Mouse (Mus musculus): ENCODE measurements around the gene Egfr. TPM values are rescaled to one million over a fixed set of nuclear protein-coding genes. Genes with fewer than 3 reads are reported as not detected.

Egfr gene
- polyA plus RNA-seq (2016; fragmentation: Nextera tagmentation; extraction: Ambion mirVana) = 1.4 and 1.7 TPM in 2 replicates

DNA sequence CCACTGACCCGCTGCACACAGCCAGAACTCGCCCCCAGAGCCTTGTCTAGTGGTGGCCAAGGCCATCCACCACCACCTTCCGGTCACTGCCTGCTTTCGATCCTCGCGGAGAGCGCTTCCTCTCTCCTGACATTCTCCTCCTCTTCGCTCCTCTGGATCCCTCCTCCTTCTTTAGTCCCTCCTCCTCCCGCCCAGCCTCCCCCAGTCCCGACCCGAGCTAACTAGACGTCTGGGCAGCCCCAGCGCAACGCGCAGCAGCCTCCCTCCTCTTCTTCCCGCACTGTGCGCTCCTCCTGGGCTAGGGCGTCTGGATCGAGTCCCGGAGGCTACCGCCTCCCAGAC is at the start of gene Egfr:
TSS of gene Egfr (plus strand) at position 197 of the 342 bp plus-strand sequence.
- H3K9me3 ChIP-seq (replicated peaks) = no peaks in the 10 kb centered on the region
- WGBS (ENCODE audit: insufficient replicate concordance) = 1% methylated on average over 21 of the region's 21 CpGs
- ATAC-seq = peak; percentile 73

GRCm38 (mm10) chr11:16703221-16703620 is 48.8 kb upstream of the Egfr start:
- no peak for ATAC-seq
- Histone ChIP-seq H3K4me2 (no peak overlapping the region), H3K9ac (no peak overlapping the region), H3K27me3 (replicated peaks) (no peaks in the 10 kb centered on the region), H3K9me3 (replicated peaks) (no peaks in the 10 kb centered on the region), H3K27ac (no peak overlapping the region), H3K36me3 (no peaks in the 10 kb centered on the region), H3K4me3 (no peak overlapping the region), H3K4me1 (no peaks in the 10 kb centered on the region)
- WGBS (ENCODE audit: insufficient replicate concordance) = 65% methylated on average over 3 of the region's 3 CpGs

More for the DNA sequence above, at the start of gene Egfr:
- Histone ChIP-seq H3K4me1 (0 out of 2 replicates have a peak, but pooled peaks cover 2% of the 10 kb centered on the region), H3K9ac (peak within 1 kb of the TSS; percentile 17; the same call in 1 of the 2 replicates), H3K4me2 (peak within 1 kb of the TSS; percentile 66), H3K27ac (no peak within 1 kb of the TSS), H3K4me3 (peak within 1 kb of the TSS; percentile 50), H3K27me3 (replicated peaks) (peaks cover 51% of the 10 kb centered on the region), H3K36me3 (no peaks in the 10 kb centered on the region)

DNA sequence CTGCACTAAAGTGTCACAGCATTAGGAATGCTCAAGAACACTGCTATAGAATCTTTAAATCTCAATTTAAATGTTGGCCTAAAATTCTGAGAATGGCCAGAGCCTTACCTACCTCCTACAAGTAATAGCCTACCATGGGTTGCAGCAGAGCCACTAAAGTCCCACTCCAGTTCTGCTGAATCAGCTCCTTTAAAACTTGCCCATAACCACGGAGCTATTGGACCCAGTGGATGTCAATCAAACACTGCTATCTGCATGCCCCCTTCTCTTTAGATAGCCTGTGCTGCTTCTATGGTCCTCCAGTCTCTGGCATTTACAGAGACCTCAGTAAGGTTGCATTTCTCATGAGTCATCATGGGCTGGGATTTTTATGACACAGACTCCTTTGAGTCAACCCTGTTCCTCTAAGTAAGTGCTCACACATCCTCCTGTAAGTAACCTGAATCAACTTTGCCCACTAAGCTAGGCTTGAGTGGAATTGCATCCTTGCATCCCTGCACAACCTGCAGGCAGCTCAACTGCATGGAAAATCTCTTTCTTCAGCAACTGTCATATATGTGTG is 16.8 kb upstream of the Egfr start:
- 21% methylated on average over 1 of the region's 1 CpGs for WGBS (ENCODE audit: insufficient replicate concordance)
- H3K4me1 ChIP-seq = no peaks in the 10 kb centered on the region
- no peak overlapping the region for H3K4me2 ChIP-seq
- no peak overlapping the region for H3K27ac ChIP-seq
- no peak for ATAC-seq
- no peaks in the 10 kb centered on the region for H3K27me3 ChIP-seq (replicated peaks)
- H3K4me3 ChIP-seq = no peak overlapping the region
- H3K36me3 ChIP-seq = no peaks in the 10 kb centered on the region
- H3K9ac ChIP-seq = no peak overlapping the region
- H3K9me3 ChIP-seq (replicated peaks) = no peaks in the 10 kb centered on the region

- Histone ChIP-seq H3K9me3 (replicated peaks) (no peaks in the 10 kb centered on the region), H3K4me2 (no peak overlapping the region), H3K27ac (no peak overlapping the region), H3K9ac (no peak overlapping the region), H3K27me3 (replicated peaks) (no peaks in the 10 kb centered on the region), H3K4me3 (no peak overlapping the region), H3K4me1 (no peaks in the 10 kb centered on the region), H3K36me3 (no peaks in the 10 kb centered on the region)
- no peak for ATAC-seq
- 46% methylated on average over 2 of the region's 2 CpGs for WGBS (ENCODE audit: insufficient replicate concordance)
Observed at GRCm38 (mm10) chr11:16737323-16737722, 14.7 kb upstream of the Egfr start.

GRCm38 (mm10) chr11:16738691-16739090 is 13.3 kb upstream of the Egfr start:
- no peak overlapping the region for H3K27ac ChIP-seq
- H3K4me2 ChIP-seq = no peak overlapping the region
- H3K9me3 ChIP-seq (replicated peaks) = no peaks in the 10 kb centered on the region
- no peak overlapping the region for H3K9ac ChIP-seq
- H3K4me3 ChIP-seq = no peak overlapping the region
- WGBS (ENCODE audit: insufficient replicate concordance) = 43% methylated on average over 2 of the region's 2 CpGs
- H3K36me3 ChIP-seq = no peaks in the 10 kb centered on the region
- H3K27me3 ChIP-seq (replicated peaks) = no peaks in the 10 kb centered on the region
- no peaks in the 10 kb centered on the region for H3K4me1 ChIP-seq
- ATAC-seq = no peak

DNA sequence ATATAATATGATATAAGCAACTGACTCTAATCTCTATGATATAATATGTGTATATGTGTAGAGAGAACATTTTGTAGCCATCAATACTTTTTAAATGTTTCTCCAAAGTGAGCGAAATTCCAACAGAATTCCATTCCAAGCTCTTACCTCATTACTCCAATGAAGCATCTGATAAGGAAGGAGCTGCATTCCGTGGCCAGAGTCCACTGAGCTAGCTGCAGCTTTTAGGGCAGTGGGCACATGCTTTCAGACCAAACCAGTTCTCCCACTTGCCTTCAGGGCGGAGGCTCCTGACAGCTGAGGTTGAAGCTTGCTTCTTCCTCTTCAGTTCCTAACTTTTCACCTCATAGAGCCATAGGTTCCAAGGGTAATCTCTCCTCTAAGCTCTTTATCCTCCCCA is 12.8 kb upstream of the Egfr start:
- H3K4me2 ChIP-seq = no peak overlapping the region
- no peaks in the 10 kb centered on the region for H3K9me3 ChIP-seq (replicated peaks)
- H3K27me3 ChIP-seq (replicated peaks) = no peaks in the 10 kb centered on the region
- ATAC-seq = no peak
- H3K36me3 ChIP-seq = no peaks in the 10 kb centered on the region
- 42% methylated on average over 3 of the region's 3 CpGs for WGBS (ENCODE audit: insufficient replicate concordance)
- no peak overlapping the region for H3K4me3 ChIP-seq
- H3K4me1 ChIP-seq = no peaks in the 10 kb centered on the region
- H3K27ac ChIP-seq = no peak overlapping the region
- no peak overlapping the region for H3K9ac ChIP-seq

- H3K9me3 ChIP-seq (replicated peaks) = no peaks in the 10 kb centered on the region
- no peak for ATAC-seq
- no peaks in the 10 kb centered on the region for H3K27me3 ChIP-seq (replicated peaks)
- H3K36me3 ChIP-seq = no peaks in the 10 kb centered on the region
- H3K4me2 ChIP-seq = no peak overlapping the region
- no peaks in the 10 kb centered on the region for H3K4me1 ChIP-seq
- H3K27ac ChIP-seq = no peak overlapping the region
- no peak overlapping the region for H3K4me3 ChIP-seq
- H3K9ac ChIP-seq = no peak overlapping the region
- WGBS (ENCODE audit: insufficient replicate concordance) = 63% methylated on average over 10 of the region's 10 CpGs
Observed at GRCm38 (mm10) chr11:16740691-16741611, 11.1 kb upstream of the Egfr start.

- no peak overlapping the region for H3K4me3 ChIP-seq
- WGBS (ENCODE audit: insufficient replicate concordance) = 59% methylated on average over 4 of the region's 4 CpGs
- no peak for ATAC-seq
Observed at GRCm38 (mm10) chr11:16742251-16742650, 9.8 kb upstream of the Egfr start.

DNA sequence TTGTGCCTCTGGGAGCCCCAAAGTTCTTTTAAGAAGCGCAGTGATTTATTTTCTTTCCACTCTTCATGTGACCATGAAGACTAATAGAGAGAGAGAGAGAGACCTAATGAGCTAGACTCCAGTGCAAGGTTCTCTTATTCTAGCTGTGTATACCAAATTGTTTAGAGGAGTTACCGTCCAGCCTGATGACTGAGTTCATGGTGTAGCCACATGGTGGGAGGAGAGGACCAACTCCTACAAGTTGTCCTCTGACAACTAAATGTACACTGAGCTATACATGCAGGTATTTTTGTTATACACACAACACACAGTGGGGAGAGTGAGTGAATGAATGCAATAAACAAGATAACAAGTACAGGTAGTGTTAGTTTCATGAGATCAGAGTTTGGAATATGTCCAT is 9.2 kb upstream of the Egfr start:
- no peaks in the 10 kb centered on the region for H3K4me1 ChIP-seq
- ATAC-seq = no peak
- H3K4me3 ChIP-seq = no peak overlapping the region
- H3K27me3 ChIP-seq (replicated peaks) = no peaks in the 10 kb centered on the region
- H3K36me3 ChIP-seq = no peaks in the 10 kb centered on the region
- H3K27ac ChIP-seq = no peak overlapping the region
- WGBS (ENCODE audit: insufficient replicate concordance) = 75% methylated on average over 2 of the region's 2 CpGs
- no peaks in the 10 kb centered on the region for H3K9me3 ChIP-seq (replicated peaks)
- H3K9ac ChIP-seq = no peak overlapping the region
- H3K4me2 ChIP-seq = no peak overlapping the region

More at GRCm38 (mm10) chr11:16742251-16742650, 9.8 kb upstream of the Egfr start:
- H3K27ac ChIP-seq = no peak overlapping the region
- no peaks in the 10 kb centered on the region for H3K4me1 ChIP-seq
- no peaks in the 10 kb centered on the region for H3K9me3 ChIP-seq (replicated peaks)
- no peak overlapping the region for H3K4me2 ChIP-seq
- H3K9ac ChIP-seq = no peak overlapping the region
- H3K36me3 ChIP-seq = no peaks in the 10 kb centered on the region
- H3K27me3 ChIP-seq (replicated peaks) = no peaks in the 10 kb centered on the region

DNA sequence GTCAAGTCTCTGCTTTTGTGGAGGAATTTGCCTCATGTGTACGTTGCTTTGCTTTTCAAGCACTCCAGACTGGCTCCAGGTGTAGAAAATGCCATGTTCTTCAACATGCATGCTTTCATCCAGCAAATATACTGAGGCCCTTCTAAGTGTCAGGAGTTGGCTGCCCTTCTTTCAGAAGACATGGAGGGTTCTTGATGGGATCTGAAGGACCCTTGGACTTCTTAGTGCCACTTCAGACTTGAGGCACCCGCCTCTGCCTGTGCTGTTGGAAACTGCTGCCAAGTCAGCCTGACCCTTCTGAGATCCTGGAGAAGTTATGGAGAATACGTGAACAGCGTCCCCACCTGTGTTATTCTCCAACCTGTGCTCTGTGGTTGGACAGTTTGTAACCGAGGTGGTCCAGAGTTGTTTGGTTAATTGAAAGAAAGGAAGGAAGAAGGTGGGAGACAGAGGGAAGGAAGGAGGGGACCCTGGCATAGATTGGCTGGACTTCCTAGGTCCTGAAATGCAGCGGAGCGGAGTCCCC is 483 bp upstream of the Egfr start:
- H3K27ac ChIP-seq = no peak overlapping the region
- 0 out of 2 replicates have a peak, but pooled peaks cover 2% of the 10 kb centered on the region for H3K4me1 ChIP-seq
- no peaks in the 10 kb centered on the region for H3K36me3 ChIP-seq
- no peak overlapping the region for H3K9ac ChIP-seq
- H3K27me3 ChIP-seq (replicated peaks) = peaks cover 46% of the 10 kb centered on the region
- H3K4me3 ChIP-seq = peak overlapping the region; percentile 50; the same call in 1 of the 2 replicates
- H3K9me3 ChIP-seq (replicated peaks) = no peaks in the 10 kb centered on the region
- no peak for ATAC-seq
- peak overlapping the region; percentile 66 for H3K4me2 ChIP-seq
- 28% methylated on average over 7 of the region's 7 CpGs for WGBS (ENCODE audit: insufficient replicate concordance)

GRCm38 (mm10) chr11:16752349-16753153 is 548 bp downstream of the Egfr start:
- peak; percentile 37; the same call in 1 of the 2 replicates for ATAC-seq
- H3K9me3 ChIP-seq (replicated peaks) = no peaks in the 10 kb centered on the region
- H3K27me3 ChIP-seq (replicated peaks) = peaks cover 53% of the 10 kb centered on the region
- under 1% methylated on average over 67 of the region's 68 CpGs for WGBS (ENCODE audit: insufficient replicate concordance)
- H3K4me3 ChIP-seq = peak overlapping the region; percentile 50
- 0 out of 2 replicates have a peak, but pooled peaks cover 2% of the 10 kb centered on the region for H3K4me1 ChIP-seq
- H3K27ac ChIP-seq = no peak overlapping the region
- no peaks in the 10 kb centered on the region for H3K36me3 ChIP-seq
- peak overlapping the region; percentile 17; the same call in 1 of the 2 replicates for H3K9ac ChIP-seq
- peak overlapping the region; percentile 66 for H3K4me2 ChIP-seq

All from liver, embryonic 12.5 days (tissue).